Mouse (Mus musculus): ENCODE results near the gene Gm20388.

- TF ChIP-seq POLR2A (IDR thresholded peaks at IDR 0.05; ENCODE audit: borderline replicate concordance, insufficient read depth, low read length) (no peak), CTCF (IDR thresholded peaks at IDR 0.05; ENCODE audit: borderline replicate concordance, insufficient read depth, low read depth, low read length) (no peak)
These were observed 4168.3 kb downstream of the Gm20388 start for GRCm38 (mm10) chr8:124078969-124079368.
